Mouse (Mus musculus) spleen, postnatal 4 days (tissue): ENCODE results near the gene Vps39.

Experiments
- DNase-seq, 2 experiments: peaks; one replicate each; pipeline ENCODE4 v3.0.0; 2022; ENCODE audit warnings: low spot score in 2 of 2

Vps39 gene

GRCm38 (mm10) chr2:120299866-120300265, 53.1 kb downstream of the Vps39 start:
- no peak for DNase-seq

GRCm38 (mm10) chr2:120296160-120296559, 56.8 kb downstream of the Vps39 start:
- DNase-seq, result no peak

GRCm38 (mm10) chr2:120291471-120292078, 61.4 kb downstream of the Vps39 start:
- DNase-seq, result no peak

GRCm38 (mm10) chr2:120288995-120289394, 63.9 kb downstream of the Vps39 start, which contains the start of gene Pla2g4d:
Gene Pla2g4d, minus strand, starts transcription at chr2:120289197.
- DNase-seq, result no peak

GRCm38 (mm10) chr2:120288401-120288800, 64.5 kb downstream of the Vps39 start:
- DNase-seq, result no peak

- no peak for DNase-seq
Observed at GRCm38 (mm10) chr2:120285639-120286038, 67.3 kb downstream of the Vps39 start.

- DNase-seq, result no peak
Observed at GRCm38 (mm10) chr2:120284705-120285104, 68.2 kb downstream of the Vps39 start.

GRCm38 (mm10) chr2:120284094-120284493, 68.8 kb downstream of the Vps39 start:
- DNase-seq, result no peak

GRCm38 (mm10) chr2:120283550-120283949, 69.4 kb downstream of the Vps39 start:
- DNase-seq, result no peak

GRCm38 (mm10) chr2:120281221-120281620, 71.7 kb downstream of the Vps39 start:
- no peak for DNase-seq

GRCm38 (mm10) chr2:120279961-120280360, 73.0 kb downstream of the Vps39 start:
- peak; percentile 37 to 73 for DNase-seq

- DNase-seq, result no peak
Observed at GRCm38 (mm10) chr2:120276951-120277350, 76.0 kb downstream of the Vps39 start.

GRCm38 (mm10) chr2:120268635-120269034, 84.3 kb downstream of the Vps39 start:
- no peak for DNase-seq
